Mouse (Mus musculus): ENCODE measurements around the gene Nutf2-ps1. TPM values are rescaled to one million over a fixed set of nuclear protein-coding genes. Genes with fewer than 3 reads are reported as not detected.

Gene Nutf2-ps1
- polyA plus RNA-seq, 1 experiment from 2014 or later: 258 TPM

- no peak overlapping the region for H3K9ac ChIP-seq (ENCODE audit: low read length)
- no peak for ATAC-seq (ENCODE audit: insufficient read depth, low FRiP score)
- H3K9me3 ChIP-seq (replicated peaks; ENCODE audit: control insufficient read depth, low read length): no peaks in the 10 kb centered on the region
- no peaks in the 10 kb centered on the region for H3K36me3 ChIP-seq (ENCODE audit: control insufficient read depth, insufficient read depth, low read length)
- no peak overlapping the region for H3K4me2 ChIP-seq (ENCODE audit: low read depth, low read length)
- no peaks in the 10 kb centered on the region for H3K4me1 ChIP-seq (ENCODE audit: control insufficient read depth, insufficient read depth, low read length)
- H3K27ac ChIP-seq (ENCODE audit: low read length): no peak overlapping the region
- H3K27me3 ChIP-seq (ENCODE audit: control insufficient read depth, insufficient read depth, low read length): no peaks in the 10 kb centered on the region
- no peak overlapping the region for H3K4me3 ChIP-seq (replicated peaks; ENCODE audit: low read length)
- 56% methylated on average over 4 of the region's 4 CpGs for WGBS
Observed at GRCm38 (mm10) chr19:53544923-53545561, 43.8 kb downstream of the Nutf2-ps1 start.

- H3K9ac ChIP-seq (ENCODE audit: low read length): no peak overlapping the region
- H3K27ac ChIP-seq (ENCODE audit: low read length): no peak overlapping the region
- H3K4me1 ChIP-seq (ENCODE audit: control insufficient read depth, insufficient read depth, low read length): no peaks in the 10 kb centered on the region
- 42% methylated on average over 5 of the region's 5 CpGs for WGBS
- ATAC-seq (ENCODE audit: insufficient read depth, low FRiP score): no peak
- no peaks in the 10 kb centered on the region for H3K27me3 ChIP-seq (ENCODE audit: control insufficient read depth, insufficient read depth, low read length)
- H3K36me3 ChIP-seq (ENCODE audit: control insufficient read depth, insufficient read depth, low read length): no peaks in the 10 kb centered on the region
- H3K4me2 ChIP-seq (ENCODE audit: low read depth, low read length): no peak overlapping the region
- H3K9me3 ChIP-seq (replicated peaks; ENCODE audit: control insufficient read depth, low read length): no peaks in the 10 kb centered on the region
- H3K4me3 ChIP-seq (replicated peaks; ENCODE audit: low read length): no peak overlapping the region
Observed at GRCm38 (mm10) chr19:53543602-53544001, 45.3 kb downstream of the Nutf2-ps1 start.

- Histone ChIP-seq H3K9ac (ENCODE audit: low read length) (no peak overlapping the region), H3K4me1 (ENCODE audit: control insufficient read depth, insufficient read depth, low read length) (no peaks in the 10 kb centered on the region), H3K27ac (ENCODE audit: low read length) (no peak overlapping the region), H3K27me3 (ENCODE audit: control insufficient read depth, insufficient read depth, low read length) (0 out of 2 replicates have a peak, but pooled peaks cover 2% of the 10 kb centered on the region), H3K36me3 (ENCODE audit: control insufficient read depth, insufficient read depth, low read length) (no peaks in the 10 kb centered on the region), H3K4me3 (replicated peaks; ENCODE audit: low read length) (no peak overlapping the region), H3K9me3 (replicated peaks; ENCODE audit: control insufficient read depth, low read length) (no peaks in the 10 kb centered on the region), H3K4me2 (ENCODE audit: low read depth, low read length) (no peak overlapping the region)
- no peak for ATAC-seq (ENCODE audit: insufficient read depth, low FRiP score)
- WGBS: 60% methylated on average over 3 of the region's 3 CpGs
Observed at GRCm38 (mm10) chr19:53539296-53539695, 49.6 kb downstream of the Nutf2-ps1 start.

- H3K9me3 ChIP-seq (replicated peaks; ENCODE audit: control insufficient read depth, low read length): no peaks in the 10 kb centered on the region
- H3K4me2 ChIP-seq (ENCODE audit: low read depth, low read length): no peak overlapping the region
- no peak overlapping the region for H3K4me3 ChIP-seq (replicated peaks; ENCODE audit: low read length)
- ATAC-seq (ENCODE audit: insufficient read depth, low FRiP score): no peak
- WGBS: 63% methylated on average over 5 of the region's 5 CpGs
- H3K4me1 ChIP-seq (ENCODE audit: control insufficient read depth, insufficient read depth, low read length): no peaks in the 10 kb centered on the region
- H3K27me3 ChIP-seq (ENCODE audit: control insufficient read depth, insufficient read depth, low read length): 0 out of 2 replicates have a peak, but pooled peaks cover 2% of the 10 kb centered on the region
- no peak overlapping the region for H3K27ac ChIP-seq (ENCODE audit: low read length)
- H3K9ac ChIP-seq (ENCODE audit: low read length): no peak overlapping the region
- no peaks in the 10 kb centered on the region for H3K36me3 ChIP-seq (ENCODE audit: control insufficient read depth, insufficient read depth, low read length)
Observed at GRCm38 (mm10) chr19:53538796-53539195, 50.1 kb downstream of the Nutf2-ps1 start.

Other genes with a start within 250 kb of the Nutf2-ps1 start
- not detected in 2 replicates for gene Gm10197, start 217.3 kb downstream of the Nutf2-ps1 start, polyA plus RNA-seq (2015; fragmentation: Nextera tagmentation; extraction: Ambion mirVana)
- 33.0 and 35.9 TPM in 2 replicates for gene Smndc1, start 198.5 kb downstream of the Nutf2-ps1 start, polyA plus RNA-seq (2015; fragmentation: Nextera tagmentation; extraction: Ambion mirVana)
- gene Dusp5, start 60.0 kb downstream of the Nutf2-ps1 start, polyA plus RNA-seq (2015; fragmentation: Nextera tagmentation; extraction: Ambion mirVana): 5.9 and 6.1 TPM in 2 replicates
- gene Smc3, start 11.3 kb upstream of the Nutf2-ps1 start, polyA plus RNA-seq (2015; fragmentation: Nextera tagmentation; extraction: Ambion mirVana): 55.2 and 60.2 TPM in 2 replicates
- 1.4 and 1.7 TPM in 2 replicates for gene Rbm20, start 88.2 kb upstream of the Nutf2-ps1 start, polyA plus RNA-seq (2015; fragmentation: Nextera tagmentation; extraction: Ambion mirVana)

All from stomach, embryonic 16.5 days (tissue).